Mouse (Mus musculus): ENCODE measurements around the gene Map3k5.
A peak's percentile ranks its signal among the peaks of the same experiment; 100 is the strongest.
"Not testable (repeated sequence)": the region's sequence is repeated elsewhere in the genome, so short reads cannot be mapped to it uniquely, and the experiment has no call there.

Map3k5 gene

GRCm38 (mm10) chr10:19968445-19968844 is 34.2 kb downstream of the Map3k5 start:
- no peak for DNase-seq

GRCm38 (mm10) chr10:19969831-19970460 is 35.7 kb downstream of the Map3k5 start:
- DNase-seq: no peak

- DNase-seq: not testable (repeated sequence)
Observed at GRCm38 (mm10) chr10:19971491-19971890, 37.2 kb downstream of the Map3k5 start.

- DNase-seq: no peak
Observed at GRCm38 (mm10) chr10:19973321-19974108, 39.2 kb downstream of the Map3k5 start.

- no peak for DNase-seq
Observed at GRCm38 (mm10) chr10:19977557-19977956, 43.3 kb downstream of the Map3k5 start.

GRCm38 (mm10) chr10:19978662-19979199 is 44.5 kb downstream of the Map3k5 start:
- DNase-seq: no peak

- no peak for DNase-seq
Observed at GRCm38 (mm10) chr10:19987736-19988135, 53.5 kb downstream of the Map3k5 start.

- no peak for DNase-seq
Observed at GRCm38 (mm10) chr10:19989986-19990385, 55.7 kb downstream of the Map3k5 start.

- DNase-seq: no peak
Observed at GRCm38 (mm10) chr10:19990638-19991037, 56.4 kb downstream of the Map3k5 start.

- no peak for DNase-seq
Observed at GRCm38 (mm10) chr10:19991237-19991865, 57.1 kb downstream of the Map3k5 start.

GRCm38 (mm10) chr10:19991866-19992252 is 57.6 kb downstream of the Map3k5 start:
- DNase-seq: no peak

- DNase-seq: peak; percentile 48
Observed at GRCm38 (mm10) chr10:19994469-19995450, 60.5 kb downstream of the Map3k5 start.

GRCm38 (mm10) chr10:19996151-19996550 is 61.9 kb downstream of the Map3k5 start:
- DNase-seq: no peak

- DNase-seq: no peak
Observed at GRCm38 (mm10) chr10:19999703-20000407, 65.6 kb downstream of the Map3k5 start.

- DNase-seq: no peak
Observed at GRCm38 (mm10) chr10:20000408-20000770, 66.1 kb downstream of the Map3k5 start.

- no peak for DNase-seq
Observed at GRCm38 (mm10) chr10:20001990-20002389, 67.7 kb downstream of the Map3k5 start.

- no peak for DNase-seq
Observed at GRCm38 (mm10) chr10:20003006-20003405, 68.7 kb downstream of the Map3k5 start.

GRCm38 (mm10) chr10:20004786-20005185 is 70.5 kb downstream of the Map3k5 start:
- DNase-seq: no peak

- DNase-seq: no peak
Observed at GRCm38 (mm10) chr10:20005491-20005952, 71.2 kb downstream of the Map3k5 start.

GRCm38 (mm10) chr10:20006333-20007093 is 72.2 kb downstream of the Map3k5 start:
- no peak for DNase-seq

- DNase-seq: no peak
Observed at GRCm38 (mm10) chr10:20009310-20009709, 75.0 kb downstream of the Map3k5 start.

Data from cerebellum, adult 9-10 months (tissue).